Mouse (Mus musculus) left cerebral cortex, postnatal 14 days (tissue): Measurements from ENCODE around the gene Sema6d. TPM values are rescaled to one million over a fixed set of nuclear protein-coding genes. Genes with fewer than 3 reads are reported as not detected.
A peak's percentile ranks its signal among the peaks of the same experiment; 100 is the strongest.

Experiments used
- DNase-seq, 2 experiments: peaks; one replicate each; pipeline ENCODE4 v3.0.0; 2021 to 2022; ENCODE audit warnings: low spot score in 2 of 2, mixed read lengths in 1 of 2
- intact Hi-C: fragments of 180-260 bp; cut with DNase I; formaldehyde crosslinking; loops from one replicate; pipeline ENCODE4 v1.15.1; 2025
- total RNA-seq, 2 experiments: library from RNA; stranded (reverse); gene quantifications; 2 replicates each; pipeline ENCODE4 v1.2.3; 2021

The Sema6d gene
- total RNA-seq, 2 experiments from 2014 or later: 52.4 to 63.3 TPM

DNA sequence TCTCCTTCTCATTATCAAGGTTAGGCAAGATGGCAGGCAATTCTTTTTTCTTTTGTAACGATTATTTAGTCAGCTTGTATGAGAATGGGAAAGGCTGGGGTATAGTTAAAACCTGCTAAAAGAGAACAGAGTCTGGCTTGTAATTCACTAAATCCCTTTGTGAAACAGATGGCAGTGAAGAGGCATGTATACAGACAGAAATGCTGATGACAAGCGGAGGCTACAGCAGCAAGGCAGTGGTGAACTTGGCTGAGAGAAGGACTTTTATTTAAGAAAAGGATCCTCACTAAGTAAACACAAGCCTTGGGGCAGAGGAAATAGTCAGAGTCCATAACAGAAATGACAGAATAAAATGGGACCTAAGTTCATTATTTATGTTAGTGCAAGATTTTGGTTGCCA is 264.4 kb downstream of the Sema6d start:
- intact Hi-C loops: no loop called here
- DNase-seq: no peak

DNA sequence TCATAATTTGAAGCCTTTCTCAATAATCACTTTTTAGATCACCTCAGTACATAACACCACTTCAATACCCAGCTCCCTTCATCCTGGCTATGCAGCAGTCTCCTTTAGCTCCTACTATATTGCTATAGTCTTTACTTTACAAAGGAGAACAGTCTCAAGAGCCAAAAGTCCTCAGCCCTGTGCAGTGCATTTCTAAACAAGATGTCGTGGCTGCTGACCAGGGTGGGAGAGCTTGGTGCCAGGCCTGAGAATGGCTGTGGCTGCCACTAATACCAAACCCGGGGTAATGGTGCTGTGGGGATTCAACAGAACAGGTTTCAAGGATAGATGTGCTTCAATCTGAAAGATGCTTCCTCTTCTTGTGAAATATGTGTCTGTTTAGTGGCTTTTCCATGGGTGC is 264.9 kb downstream of the Sema6d start:
- intact Hi-C loops: no loop called here
- no peak for DNase-seq

DNA sequence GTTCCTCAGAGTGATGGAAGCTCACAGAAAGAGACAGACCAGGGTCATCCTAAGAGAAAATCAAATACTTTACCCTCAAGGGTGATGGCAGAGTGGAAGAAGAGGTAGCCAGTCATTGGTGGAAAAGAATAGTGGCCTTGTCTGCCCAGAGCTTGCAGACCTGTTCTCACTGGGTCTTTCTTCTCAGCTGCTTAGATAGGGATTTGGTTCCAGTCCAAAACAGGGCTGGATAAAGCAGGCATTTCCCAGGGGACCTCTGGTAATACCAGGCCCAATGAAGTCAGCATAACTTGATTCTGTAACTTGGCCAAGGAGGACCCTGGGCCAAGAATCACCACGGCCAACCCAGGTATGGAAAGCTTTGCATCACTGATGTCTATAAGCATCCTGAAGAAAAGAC is 279.5 kb downstream of the Sema6d start:
- DNase-seq: no peak
- intact Hi-C loops: no loop called here

DNA sequence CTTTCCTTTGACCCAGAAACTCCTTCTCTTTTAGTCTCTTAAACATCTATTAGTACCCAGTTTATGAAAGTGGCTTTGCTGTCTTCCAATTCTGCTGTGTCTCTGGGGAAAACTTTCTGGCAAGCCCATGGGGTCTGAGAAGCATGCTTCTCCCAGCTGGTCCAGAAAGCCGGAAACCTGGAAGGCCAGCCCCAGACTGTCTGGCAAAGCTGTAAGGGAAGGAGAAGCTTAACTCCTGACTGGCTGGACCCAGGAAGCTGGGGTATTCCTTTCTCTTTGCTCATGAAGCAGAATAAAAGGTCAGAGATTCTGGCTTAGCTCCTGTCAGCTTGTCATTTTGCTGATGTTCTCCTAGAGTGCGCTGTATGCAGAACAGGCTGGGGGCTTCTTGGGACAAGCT is 280.2 kb downstream of the Sema6d start:
- DNase-seq: no peak
- intact Hi-C loops: no loop called here

DNA sequence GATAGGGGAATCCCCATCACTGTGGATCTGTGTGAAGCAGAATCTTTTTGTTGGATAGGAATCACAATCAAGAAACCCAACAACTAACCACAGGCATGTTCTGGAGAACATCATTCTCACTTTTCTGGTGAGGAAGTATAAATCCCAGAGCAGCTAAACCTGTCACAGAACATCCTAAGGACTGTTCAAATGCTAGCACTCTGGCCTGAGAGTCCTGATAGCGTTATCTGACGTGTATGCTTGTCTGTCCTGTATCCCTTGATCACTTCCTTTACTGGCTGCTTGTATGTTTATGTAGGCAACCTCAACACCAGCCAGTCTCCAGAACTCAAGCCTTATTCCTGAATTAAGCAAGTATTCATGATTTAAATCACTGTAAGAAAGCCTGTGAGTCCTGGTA is 281.6 kb downstream of the Sema6d start:
- DNase-seq: no peak
- intact Hi-C loops: no loop called here

DNA sequence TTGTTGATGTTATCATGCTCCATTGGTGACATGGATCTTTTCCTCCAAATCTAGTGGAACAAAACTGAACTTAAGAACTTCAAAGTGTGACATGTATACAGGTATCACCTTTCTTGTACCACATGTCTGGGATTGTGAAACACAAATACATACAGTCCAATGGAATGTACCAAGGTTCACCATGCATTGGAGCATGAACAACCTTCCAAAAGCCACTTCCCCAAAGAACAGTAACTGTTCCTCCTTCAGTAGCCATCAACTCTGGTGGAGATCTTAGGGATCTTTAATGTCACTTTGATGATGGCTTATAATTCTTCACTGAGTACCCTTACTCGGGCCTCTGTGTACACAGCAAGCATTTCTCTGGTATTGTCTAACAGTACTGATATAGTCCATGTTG is 295.3 kb downstream of the Sema6d start:
- no peak for DNase-seq
- intact Hi-C loops: no loop called here

DNA sequence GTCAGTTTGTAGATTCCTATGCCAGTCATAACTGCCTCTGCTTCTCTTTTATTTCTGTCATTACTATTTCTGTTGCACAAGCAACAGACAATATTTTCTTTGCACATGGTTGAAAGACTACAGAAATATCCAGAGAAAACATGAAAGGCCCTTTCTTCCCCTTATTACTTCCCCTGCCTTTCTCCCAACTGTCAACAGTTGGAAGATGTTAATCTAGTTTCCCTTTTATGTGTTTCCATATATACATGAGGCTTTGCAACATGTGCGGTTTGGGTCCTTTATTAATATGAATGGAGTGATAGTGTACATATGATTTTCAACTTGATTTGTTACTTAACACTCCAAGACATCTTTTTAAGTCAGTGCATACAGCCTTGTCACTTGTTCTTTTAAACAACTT is 296.0 kb downstream of the Sema6d start:
- no peak for DNase-seq

DNA sequence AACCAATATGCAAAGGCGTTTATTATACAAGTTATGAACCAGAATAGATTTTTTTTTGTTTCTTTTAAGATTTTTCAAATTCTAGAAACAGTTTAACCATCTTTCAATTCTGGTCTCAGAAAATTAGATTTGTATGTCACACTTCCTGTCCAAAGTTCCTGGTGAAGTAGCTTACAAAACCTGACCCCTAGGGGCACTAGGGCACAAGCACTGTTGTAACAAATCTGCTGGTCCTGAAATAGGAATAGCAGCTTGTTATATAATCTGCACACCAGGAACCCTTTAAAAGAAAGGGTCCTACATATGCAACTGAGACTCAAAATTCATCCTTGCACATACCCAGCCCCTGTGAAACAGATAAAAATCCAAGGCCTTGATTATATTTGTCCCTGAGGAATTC is 298.5 kb downstream of the Sema6d start:
- intact Hi-C loops: no loop called here

More for the DNA sequence above, 296.0 kb downstream of the Sema6d start:
- intact Hi-C loops: no loop called here

DNA sequence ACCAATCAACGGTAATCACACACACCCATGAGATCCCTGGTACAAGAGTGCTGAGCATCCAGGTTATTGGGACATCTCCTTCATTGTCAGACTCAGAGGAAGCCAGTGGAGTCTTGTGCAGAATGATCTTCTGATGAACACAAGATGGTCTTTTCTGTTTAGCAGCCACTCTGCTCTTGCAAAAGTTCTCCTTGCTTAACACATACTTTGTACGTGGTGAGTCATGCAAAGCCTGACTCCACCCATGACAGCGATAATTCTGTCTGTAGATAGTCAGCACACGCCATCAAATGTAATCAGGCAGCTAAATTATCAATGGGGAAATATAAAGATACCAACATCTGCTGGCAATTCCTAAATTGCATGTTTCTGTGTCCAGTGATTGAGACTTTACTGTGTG is 307.0 kb downstream of the Sema6d start:
- DNase-seq: no peak
- intact Hi-C loops: no loop called here

More for the DNA sequence above, 298.5 kb downstream of the Sema6d start:
- DNase-seq: no peak

DNA sequence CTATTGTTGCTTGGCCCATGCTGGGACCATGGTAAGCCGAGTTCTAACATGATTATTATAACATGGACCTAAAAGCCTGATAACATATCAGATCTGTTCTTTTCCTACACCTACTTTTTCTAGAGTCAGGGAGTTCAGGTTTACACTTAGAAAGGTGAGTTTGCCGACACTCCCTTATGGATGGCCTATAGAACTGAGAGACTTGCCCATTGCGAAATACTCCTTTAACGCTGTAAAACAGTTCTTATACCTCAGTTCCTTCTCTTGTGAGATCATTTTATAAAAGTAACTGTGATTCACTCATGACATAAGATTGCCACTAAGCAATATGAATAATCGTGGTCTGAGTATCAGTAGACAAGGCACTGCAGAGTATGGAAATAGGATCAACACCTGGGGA is 307.5 kb downstream of the Sema6d start:
- intact Hi-C loops: no loop called here
- DNase-seq: no peak

DNA sequence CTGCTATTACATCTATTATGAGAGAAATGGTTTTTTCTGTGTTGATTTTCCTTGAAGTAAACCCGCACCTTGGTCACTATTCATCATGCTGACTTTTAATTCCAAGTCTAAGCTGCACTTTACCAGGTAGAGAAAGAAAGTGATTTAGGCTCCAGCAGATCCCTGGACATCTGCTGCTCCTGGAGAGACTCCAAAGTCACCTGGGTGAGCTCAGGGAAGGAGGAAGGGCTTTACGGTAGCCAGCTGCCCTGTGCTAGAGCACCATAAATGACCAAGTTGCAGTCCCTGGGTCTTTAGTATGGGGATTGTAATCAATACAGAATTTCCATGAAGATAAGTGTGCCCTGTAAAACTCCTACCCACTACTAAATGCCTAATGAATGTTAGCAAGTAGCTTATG is 309.8 kb downstream of the Sema6d start:
- intact Hi-C loops: no loop called here
- DNase-seq: no peak

DNA sequence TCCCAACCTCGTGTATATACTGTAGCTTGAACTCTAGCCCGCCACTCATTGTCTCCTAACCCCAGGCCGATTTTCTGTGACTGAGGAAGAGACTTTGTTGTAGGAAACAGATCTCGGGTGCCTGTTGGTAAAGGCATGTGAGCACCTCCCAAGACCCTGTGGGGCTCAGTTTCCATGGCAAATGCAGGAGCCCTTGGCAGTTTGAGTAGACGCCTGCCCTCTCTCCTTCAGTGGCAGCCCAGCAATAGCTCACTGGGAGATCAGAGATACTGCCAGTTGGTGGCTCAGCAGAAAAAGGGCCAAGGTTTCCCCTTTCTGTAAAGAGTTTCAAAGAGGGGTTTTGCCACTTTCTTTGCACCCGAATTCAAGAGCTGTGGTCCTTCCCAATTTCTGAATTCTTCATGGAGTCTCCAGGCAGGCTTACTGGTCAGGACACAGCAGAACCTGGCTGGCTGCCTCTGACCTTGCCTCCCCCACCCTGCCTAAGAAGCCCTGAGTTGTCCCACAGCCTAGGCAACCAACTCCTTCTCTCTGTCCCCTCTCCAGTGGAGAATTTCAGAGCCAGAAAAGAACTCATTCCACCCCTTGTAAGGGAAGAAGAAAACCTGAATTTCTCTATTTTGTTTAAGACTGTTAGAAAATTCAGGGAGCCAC is 312.1 kb downstream of the Sema6d start:
- peak in 1 of 2 experiments; percentile 12 for DNase-seq
- intact Hi-C loops: no loop called here

DNA sequence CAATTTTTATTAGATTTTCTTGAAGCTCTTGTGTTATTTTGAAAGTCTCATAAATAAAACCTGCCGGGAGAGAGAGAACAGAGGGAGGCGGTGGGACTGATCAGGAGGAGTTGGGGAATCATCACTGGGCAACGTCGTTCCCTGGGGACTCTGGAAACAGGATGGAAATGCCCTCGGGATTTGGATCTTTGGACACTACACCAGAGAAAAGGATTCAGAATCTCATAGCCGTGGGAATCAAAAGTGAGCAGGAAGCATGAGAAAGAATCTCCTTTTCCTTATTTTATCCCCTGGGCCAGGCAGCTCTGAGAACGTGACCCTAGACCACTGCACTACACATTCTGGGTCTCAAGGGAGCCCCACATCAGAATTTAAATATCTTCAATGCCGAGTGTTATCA is 313.8 kb downstream of the Sema6d start:
- intact Hi-C loops: no loop called here
- no peak for DNase-seq

DNA sequence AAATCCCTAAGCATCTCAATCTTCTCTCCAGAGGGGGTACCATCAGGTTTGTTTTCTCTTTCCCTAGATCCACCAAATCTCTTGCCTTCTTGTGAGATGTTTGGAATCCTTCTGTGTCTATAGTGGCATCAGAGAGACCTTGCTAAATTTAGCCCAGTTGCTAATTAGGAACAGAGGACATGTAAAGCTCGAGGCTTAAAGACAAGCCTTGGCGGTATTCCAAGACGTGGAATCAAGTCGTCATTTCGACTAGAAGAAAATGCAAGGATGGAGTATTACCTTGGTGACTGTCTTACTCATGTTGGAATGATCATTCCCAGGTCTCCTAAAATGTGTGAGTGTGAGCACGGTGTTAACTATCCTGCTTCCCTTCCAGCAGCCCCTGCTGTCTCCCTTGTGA is 314.2 kb downstream of the Sema6d start:
- no peak for DNase-seq
- intact Hi-C loops: no loop called here

DNA sequence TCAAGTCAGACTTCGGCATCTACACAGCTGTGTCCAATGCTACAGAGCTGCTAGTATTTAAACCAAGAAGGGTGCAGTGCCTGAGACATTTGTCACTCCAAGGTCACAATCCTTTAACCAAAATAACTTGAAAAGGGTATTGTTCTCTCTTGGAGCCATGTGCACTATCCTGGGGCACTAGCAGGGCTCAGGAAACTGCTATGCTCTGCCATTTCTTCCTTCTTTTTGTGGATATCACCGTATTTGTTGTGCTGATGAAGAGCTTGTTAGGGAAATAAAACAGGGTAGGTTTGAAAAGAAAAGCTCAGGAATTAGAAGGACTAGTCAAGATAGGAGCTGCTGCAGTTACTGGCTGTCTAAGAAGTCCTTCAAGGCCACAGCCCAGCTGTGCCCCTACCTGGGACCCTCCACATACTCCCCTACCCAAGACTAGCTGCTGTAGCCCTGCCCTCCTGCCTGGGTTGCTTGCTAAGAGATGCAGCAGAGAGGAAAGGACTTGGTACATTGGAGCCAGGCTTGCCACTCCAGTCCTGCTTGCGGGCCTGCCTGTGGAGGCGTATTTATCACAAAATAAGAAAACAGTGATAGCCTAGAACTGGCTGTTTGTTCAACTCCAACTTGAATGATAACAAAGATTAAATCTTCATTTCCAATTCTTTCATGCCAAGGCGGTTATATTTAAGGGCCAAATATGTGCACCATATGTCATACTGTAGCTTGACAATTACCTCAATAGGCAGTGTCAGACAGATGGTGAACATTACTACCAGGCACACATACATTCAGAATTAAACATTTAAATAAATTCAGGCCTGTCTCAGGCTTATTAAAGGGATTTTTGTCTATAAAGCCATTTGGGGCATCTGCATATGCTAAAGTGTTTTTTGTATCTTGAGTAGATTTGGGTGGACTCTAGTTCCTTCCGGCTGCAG is 315.1 kb downstream of the Sema6d start:
- DNase-seq: no peak
- intact Hi-C loops: no loop called here

DNA sequence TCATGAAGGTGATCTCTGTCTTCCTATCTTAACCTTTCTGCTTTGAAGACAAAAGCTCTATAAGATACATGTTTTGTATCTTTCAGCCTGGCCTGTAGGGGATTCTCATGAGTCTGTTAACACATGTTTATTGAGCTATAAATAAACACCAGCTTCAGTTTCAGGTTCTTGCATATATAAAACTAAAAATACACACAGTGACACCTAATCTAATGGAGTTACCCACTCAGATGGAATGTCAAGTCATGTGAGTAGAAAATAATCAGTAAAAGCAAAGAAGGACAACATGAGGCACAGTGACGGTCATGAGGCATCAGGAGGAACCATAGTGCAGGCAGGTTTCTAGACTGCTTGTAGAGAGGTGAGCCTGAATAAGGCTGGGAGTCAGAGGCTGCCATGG is 319.2 kb downstream of the Sema6d start:
- intact Hi-C loops: no loop called here
- DNase-seq: no peak

DNA sequence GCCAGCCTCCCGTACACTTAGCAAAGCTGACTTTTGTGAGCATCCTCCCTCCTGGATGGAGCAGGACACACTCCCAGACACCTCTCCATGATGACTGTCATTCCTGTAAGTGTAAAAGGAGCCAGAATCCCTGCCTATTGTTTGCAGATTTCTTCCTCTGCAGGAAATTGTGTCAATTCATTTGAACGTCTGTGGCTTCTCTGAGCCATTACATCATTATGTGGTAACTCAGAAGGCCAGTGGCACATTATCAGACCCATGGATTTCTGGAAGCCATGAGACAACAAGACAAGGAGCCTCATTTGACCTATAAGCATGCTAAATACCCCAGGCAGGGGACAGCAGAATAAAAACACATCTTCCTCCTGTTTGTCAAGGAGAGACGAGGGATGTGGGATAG is 327.0 kb downstream of the Sema6d start:
- intact Hi-C loops: no loop called here

DNA sequence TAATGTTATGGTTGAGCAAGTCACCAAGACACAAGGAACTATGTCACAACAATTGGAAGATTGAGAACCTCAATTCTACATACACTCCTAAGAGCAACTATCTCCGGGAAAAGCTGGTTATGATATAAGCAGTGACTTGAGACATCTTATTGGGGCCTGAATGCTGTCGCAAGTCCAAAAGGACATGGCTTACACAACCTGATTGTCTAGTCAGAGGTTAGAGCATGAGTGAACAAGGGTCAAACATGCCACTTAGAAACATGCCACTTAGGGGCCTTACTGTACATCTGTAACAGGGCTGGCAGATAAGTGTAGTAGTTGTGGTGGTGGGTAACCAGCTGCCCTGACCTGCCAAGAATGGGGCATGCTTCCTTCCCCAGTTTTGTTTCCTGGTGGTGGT is 328.6 kb downstream of the Sema6d start:
- intact Hi-C loops: no loop called here
- DNase-seq: no peak

More for the DNA sequence above, 327.0 kb downstream of the Sema6d start:
- DNase-seq: no peak

DNA sequence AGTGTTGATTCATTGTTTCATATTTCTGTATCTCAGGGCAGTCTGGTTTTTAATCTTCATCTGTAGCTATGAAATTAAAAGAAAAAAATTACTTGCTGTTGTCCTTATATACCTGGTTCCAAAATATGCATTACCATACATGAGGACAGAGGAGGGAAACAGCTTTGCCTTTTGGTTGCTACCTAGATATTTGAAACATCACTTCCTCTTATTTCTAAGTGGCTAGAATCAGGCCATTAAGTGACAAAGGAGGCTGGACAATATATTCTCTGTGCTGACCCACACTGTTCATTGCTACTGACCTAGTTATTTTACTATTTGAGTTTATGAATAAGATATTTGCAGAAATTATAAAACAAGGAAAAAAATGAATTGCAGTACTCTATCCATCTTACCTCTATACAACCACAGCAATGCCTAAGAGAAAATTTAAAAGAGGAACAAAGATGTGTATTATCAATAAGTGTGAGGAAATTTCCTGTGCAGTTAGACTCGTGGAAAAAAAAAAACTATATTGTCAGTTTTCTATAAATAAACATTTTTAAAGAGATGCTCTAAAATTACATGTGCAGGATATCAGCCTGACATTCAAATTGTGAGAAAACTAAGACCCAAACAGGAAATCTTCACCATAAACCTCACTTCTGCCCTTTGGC is 330.5 kb downstream of the Sema6d start:
- no peak for DNase-seq
- intact Hi-C loops: no loop called here

DNA sequence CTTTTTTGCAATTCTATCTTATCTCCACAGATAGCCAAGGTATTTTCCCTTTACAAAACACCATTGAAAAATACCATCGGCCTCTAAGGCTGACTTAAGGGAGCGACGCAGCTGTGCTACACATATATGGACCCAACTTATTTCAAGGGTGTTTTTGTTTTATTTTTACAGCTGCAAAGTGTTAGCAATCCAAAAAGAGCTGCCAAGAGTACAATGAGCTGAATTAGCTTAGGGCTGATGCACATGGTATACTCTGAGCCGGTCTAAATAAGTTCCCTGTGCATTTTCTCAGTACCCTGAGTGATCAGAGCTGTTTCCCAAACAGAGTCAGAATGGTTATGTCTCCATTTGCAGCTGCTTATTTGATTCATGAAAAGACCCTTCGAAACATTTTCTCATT is 340.0 kb downstream of the Sema6d start:
- intact Hi-C loops: no loop called here
- peak in 1 of 2 experiments; percentile 23 for DNase-seq
